Mouse (Mus musculus): ENCODE data around the gene Trip6. TPM values are rescaled to one million over a fixed set of nuclear protein-coding genes. Genes with fewer than 3 reads are reported as not detected.

Trip6 gene
- polyA plus RNA-seq, 1 experiment, result 8.4 TPM

DNA sequence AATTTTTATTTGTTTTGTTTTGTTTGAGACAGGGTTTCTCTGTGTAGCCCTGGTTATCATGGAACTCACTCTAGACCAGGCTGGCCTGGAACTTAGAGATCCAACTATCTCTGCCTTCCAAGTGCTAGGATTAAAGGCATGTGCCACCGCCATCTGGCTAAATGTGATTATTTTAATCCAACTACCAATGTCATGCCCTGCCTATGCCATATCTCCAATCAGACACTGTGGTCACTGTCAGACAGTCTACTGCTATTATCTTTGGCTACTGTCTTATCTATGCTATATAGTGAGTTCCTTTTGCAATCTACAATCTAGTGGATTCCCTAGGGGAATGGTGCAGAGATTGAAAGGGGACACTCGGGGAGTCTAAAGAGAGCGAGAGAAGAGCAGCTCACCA is 6.8 kb upstream of the Trip6 start:
- no peak overlapping the region for H3K27ac ChIP-seq (ENCODE audit: insufficient read depth, low read length)
- TF ChIP-seq CTCF (IDR thresholded peaks at IDR 0.05; ENCODE audit: extremely low read depth, insufficient read depth, low read length) (no peak), POLR2A (IDR thresholded peaks at IDR 0.05; ENCODE audit: extremely low read depth, insufficient read depth, low read length) (no peak)

DNA sequence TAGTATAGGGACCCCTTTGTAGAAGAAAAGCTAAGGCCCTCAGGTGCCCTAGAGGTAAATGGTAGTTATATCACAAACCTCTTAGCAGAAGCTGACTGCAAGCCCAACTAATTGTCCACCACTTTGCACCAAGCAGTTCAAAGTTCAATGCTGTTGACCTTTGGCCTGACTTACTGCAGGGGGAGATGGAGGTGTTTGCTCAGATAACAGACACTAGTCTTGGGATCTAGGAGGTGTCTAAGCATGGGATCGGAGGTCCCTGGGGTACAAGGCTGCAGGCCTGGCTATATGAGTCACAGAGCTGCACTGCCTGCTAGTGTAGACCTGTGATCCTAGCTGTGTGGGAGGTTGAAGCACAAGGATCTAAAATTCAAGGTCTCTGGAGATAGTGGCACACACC is 4.4 kb upstream of the Trip6 start:
- no peak for TF ChIP-seq POLR2A (IDR thresholded peaks at IDR 0.05; ENCODE audit: extremely low read depth, insufficient read depth, low read length)
- TF ChIP-seq CTCF (IDR thresholded peaks at IDR 0.05; ENCODE audit: extremely low read depth, insufficient read depth, low read length), result no peak
- no peaks in the 10 kb centered on the region for H3K4me1 ChIP-seq (ENCODE audit: control insufficient read depth, insufficient read depth, low read length)

More for the DNA sequence above, 6.8 kb upstream of the Trip6 start:
- Histone ChIP-seq H3K4me3 (ENCODE audit: insufficient read depth, low read length) (no peak overlapping the region), H3K4me1 (ENCODE audit: control insufficient read depth, insufficient read depth, low read length) (no peaks in the 10 kb centered on the region)

DNA sequence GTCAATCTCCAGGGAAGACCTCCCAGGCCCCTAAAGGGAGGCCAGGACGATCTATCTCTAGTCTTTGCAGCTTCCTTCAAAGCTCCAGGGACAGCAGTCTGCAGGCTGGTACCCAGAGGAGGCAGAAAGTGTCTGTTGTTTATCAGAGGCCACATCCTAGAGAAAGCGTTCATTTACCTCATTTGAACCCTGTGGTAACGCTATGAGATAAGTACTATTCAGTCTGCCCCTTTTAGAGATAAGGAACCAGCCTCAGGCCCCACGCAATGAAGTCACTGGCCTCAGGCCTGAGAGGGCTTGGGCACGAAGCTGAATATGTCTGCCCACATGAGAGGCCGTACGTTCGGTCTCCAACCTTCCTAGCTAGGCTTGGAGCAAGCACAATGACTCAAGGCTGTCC is 3.2 kb upstream of the Trip6 start:
- TF ChIP-seq POLR2A (IDR thresholded peaks at IDR 0.05; ENCODE audit: extremely low read depth, insufficient read depth, low read length), result no peak
- Histone ChIP-seq H3K4me1 (ENCODE audit: control insufficient read depth, insufficient read depth, low read length) (no peaks in the 10 kb centered on the region), H3K4me3 (ENCODE audit: insufficient read depth, low read length) (no peak overlapping the region), H3K27ac (ENCODE audit: insufficient read depth, low read length) (no peak overlapping the region)

More for the DNA sequence above, 4.4 kb upstream of the Trip6 start:
- H3K4me3 ChIP-seq (ENCODE audit: insufficient read depth, low read length), result no peak overlapping the region
- no peak overlapping the region for H3K27ac ChIP-seq (ENCODE audit: insufficient read depth, low read length)

DNA sequence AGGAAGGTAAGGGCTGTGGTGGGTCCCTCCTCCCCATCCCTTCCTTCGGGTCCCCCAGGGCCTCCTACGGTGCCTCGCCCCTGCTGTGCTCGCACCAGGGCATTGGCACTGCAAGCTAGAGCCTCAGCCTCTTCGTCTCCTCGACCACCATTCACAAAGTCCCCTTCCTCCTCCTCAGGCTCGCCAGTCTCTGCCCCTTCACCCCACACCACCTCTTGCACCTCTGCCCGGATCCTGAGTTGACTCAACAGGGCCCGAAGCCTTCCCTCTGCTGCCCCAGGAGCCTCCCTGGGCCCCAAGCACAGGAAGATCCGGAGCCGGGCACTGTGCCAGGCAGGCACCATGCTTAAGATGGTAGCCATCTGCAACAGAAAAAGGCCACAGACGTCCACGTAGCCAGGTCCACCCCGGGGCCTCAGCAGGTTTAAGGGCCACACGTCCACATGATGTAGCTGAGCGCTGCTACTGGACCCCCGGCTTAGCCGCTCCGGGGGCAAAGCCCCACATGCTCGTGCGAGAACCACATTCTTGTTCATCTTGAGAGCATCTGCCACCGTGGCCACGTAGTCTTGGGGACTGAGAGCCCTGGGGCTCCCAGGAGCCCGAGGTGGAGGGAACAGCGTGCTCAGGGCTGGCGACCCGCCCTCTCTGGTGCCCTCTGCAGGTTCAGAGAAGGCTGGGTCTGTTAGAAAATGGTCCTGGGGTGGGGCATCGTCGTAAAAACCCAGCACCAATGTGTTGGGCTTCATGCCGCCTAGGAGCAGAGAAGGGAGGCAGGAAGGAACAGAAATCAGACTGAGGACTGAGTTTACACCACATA is 1.1 kb upstream of the Trip6 start:
- Histone ChIP-seq H3K4me3 (ENCODE audit: insufficient read depth, low read length) (no peak overlapping the region), H3K27ac (ENCODE audit: insufficient read depth, low read length) (no peak overlapping the region), H3K4me1 (ENCODE audit: control insufficient read depth, insufficient read depth, low read length) (no peaks in the 10 kb centered on the region)
- TF ChIP-seq CTCF (IDR thresholded peaks at IDR 0.05; ENCODE audit: extremely low read depth, insufficient read depth, low read length) (no peak), POLR2A (IDR thresholded peaks at IDR 0.05; ENCODE audit: extremely low read depth, insufficient read depth, low read length) (no peak)

DNA sequence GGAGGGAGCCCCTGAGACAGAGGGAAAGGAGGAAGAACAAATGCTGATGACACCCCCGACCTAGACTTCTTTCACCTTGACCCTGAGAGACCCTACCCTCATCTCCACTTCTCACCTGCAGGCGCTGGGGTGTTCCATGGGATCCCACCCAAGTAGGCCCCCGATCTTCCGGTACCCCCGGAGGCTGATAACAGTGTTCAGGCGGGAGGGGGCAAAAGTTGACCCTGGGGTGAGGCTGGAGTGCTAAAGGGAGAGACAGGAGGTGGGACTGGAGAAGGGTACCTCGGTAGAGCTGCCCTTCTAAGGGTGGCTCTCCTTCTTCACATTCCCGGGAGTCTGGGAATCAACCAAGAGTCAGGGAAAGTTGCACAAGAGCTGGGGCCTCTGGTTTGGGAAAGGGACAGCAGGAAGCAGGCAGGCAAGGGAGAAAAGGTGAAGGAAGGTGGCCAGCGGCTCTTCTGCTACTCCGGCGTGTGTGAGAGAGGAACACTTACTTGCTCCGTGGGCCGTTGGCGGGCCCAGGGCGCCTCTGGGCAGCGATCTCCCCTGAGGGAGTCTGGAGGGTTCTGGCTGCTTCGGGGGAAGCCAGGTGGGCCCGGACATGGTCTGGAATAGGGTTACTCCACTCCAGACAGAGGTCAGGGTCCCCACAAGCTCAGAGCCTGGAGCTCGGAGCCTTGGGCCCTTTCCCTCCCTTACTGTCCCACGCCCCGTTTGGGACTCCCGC is 575 bp downstream of the Trip6 start:
- Histone ChIP-seq H3K4me3 (ENCODE audit: insufficient read depth, low read length) (peak overlapping the region; percentile 7), H3K4me1 (ENCODE audit: control insufficient read depth, insufficient read depth, low read length) (no peaks in the 10 kb centered on the region), H3K27ac (ENCODE audit: insufficient read depth, low read length) (no peak overlapping the region)
- no peak for TF ChIP-seq POLR2A (IDR thresholded peaks at IDR 0.05; ENCODE audit: extremely low read depth, insufficient read depth, low read length)

DNA sequence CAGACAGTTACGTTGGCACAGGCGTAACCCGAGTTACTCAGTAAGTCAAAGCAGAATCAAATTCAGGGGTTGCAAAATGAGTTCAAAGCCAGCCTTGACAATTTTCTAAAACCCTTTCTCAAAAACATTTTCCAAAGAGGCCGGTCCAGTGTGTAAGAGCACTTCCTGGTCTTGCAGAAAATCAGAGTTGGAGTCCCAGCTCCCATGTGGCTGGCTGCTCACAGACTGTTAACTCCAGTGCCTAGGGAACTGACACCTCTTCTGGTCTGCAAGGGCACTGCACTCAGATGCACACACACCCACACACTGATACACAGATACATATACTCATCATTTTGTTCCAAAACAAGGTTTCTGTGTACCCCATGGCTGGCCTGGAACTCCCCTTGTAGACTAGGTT is 5.8 kb downstream of the Trip6 start:
- Histone ChIP-seq H3K4me1 (ENCODE audit: control insufficient read depth, insufficient read depth, low read length) (peaks cover 9% of the 10 kb centered on the region; the same call in 1 of the 2 replicates), H3K4me3 (ENCODE audit: insufficient read depth, low read length) (no peak overlapping the region; the same call in 1 of the 2 replicates), H3K27ac (ENCODE audit: insufficient read depth, low read length) (peak overlapping the region; percentile 77; the same call in 1 of the 2 replicates)
- TF ChIP-seq POLR2A (IDR thresholded peaks at IDR 0.05; ENCODE audit: extremely low read depth, insufficient read depth, low read length) (no peak), CTCF (IDR thresholded peaks at IDR 0.05; ENCODE audit: extremely low read depth, insufficient read depth, low read length) (no peak)

- Histone ChIP-seq H3K4me3 (ENCODE audit: insufficient read depth, low read length) (peak within 1 kb of the TSS; percentile 48), H3K27ac (ENCODE audit: insufficient read depth, low read length) (peak within 1 kb of the TSS; percentile 77), H3K4me1 (ENCODE audit: control insufficient read depth, insufficient read depth, low read length) (peaks cover 9% of the 10 kb centered on the region; the same call in 1 of the 2 replicates)
- TF ChIP-seq POLR2A (IDR thresholded peaks at IDR 0.05; ENCODE audit: extremely low read depth, insufficient read depth, low read length), result peak; percentile 91
- TF ChIP-seq CTCF (IDR thresholded peaks at IDR 0.05; ENCODE audit: extremely low read depth, insufficient read depth, low read length), result no peak
Measured at GRCm38 (mm10) chr5:137307071-137307912, 6.9 kb downstream of the Trip6 start, which contains the start of gene Srrt. Srrt (minus strand) TSS chr5:137307674.

- Histone ChIP-seq H3K4me1 (ENCODE audit: control insufficient read depth, insufficient read depth, low read length) (peaks cover 9% of the 10 kb centered on the region; the same call in 1 of the 2 replicates), H3K4me3 (ENCODE audit: insufficient read depth, low read length) (peak overlapping the region; percentile 48), H3K27ac (ENCODE audit: insufficient read depth, low read length) (no peak overlapping the region)
- TF ChIP-seq CTCF (IDR thresholded peaks at IDR 0.05; ENCODE audit: extremely low read depth, insufficient read depth, low read length) (no peak), POLR2A (IDR thresholded peaks at IDR 0.05; ENCODE audit: extremely low read depth, insufficient read depth, low read length) (no peak)
Measured at GRCm38 (mm10) chr5:137306439-137307005, 7.7 kb downstream of the Trip6 start.

GRCm38 (mm10) chr5:137305822-137306221 is 8.4 kb downstream of the Trip6 start:
- H3K4me3 ChIP-seq (ENCODE audit: insufficient read depth, low read length), result peak overlapping the region; percentile 48; the same call in 1 of the 2 replicates
- TF ChIP-seq CTCF (IDR thresholded peaks at IDR 0.05; ENCODE audit: extremely low read depth, insufficient read depth, low read length) (no peak), POLR2A (IDR thresholded peaks at IDR 0.05; ENCODE audit: extremely low read depth, insufficient read depth, low read length) (no peak)
- peaks cover 9% of the 10 kb centered on the region; the same call in 1 of the 2 replicates for H3K4me1 ChIP-seq (ENCODE audit: control insufficient read depth, insufficient read depth, low read length)
- no peak overlapping the region for H3K27ac ChIP-seq (ENCODE audit: insufficient read depth, low read length)
